Mouse (Mus musculus): ENCODE results near the gene Osbpl6. TPM values are rescaled to one million over a fixed set of nuclear protein-coding genes. Genes with fewer than 3 reads are reported as not detected.

Gene Osbpl6
- polyA plus RNA-seq, 1 experiment from 2014 or later = 17.6 TPM

DNA sequence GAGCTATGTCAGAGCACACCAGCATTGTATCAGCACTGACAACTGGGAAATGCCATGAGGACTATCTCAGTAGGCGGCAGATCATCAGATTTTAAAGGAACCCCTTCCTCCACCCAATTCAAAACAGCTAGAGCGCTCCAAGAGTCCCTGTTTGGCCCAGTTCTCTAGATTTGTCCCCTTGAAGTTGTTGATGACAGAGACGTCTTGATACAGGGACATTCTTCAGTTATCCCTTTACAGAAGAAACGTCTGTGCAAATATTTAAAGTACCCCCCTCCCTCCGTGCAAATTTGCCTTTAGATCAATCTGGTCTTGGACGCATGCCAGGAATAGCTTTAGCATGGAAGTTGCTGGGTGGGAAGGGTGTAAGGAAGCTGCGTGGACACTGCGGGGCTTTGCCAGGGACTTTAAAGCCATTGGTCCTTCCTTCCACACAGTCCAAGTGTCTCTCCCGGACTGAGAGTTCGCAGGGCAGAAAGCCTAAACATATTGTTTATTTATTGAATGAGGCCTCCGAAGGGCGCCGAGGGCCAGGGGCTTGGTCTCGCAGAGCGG, 635 bp upstream of the Osbpl6 start:
- under 1% methylated on average over 15 of the region's 15 CpGs for WGBS
- H3K27me3 ChIP-seq (ENCODE audit: insufficient read depth, low read length) = no peaks in the 10 kb centered on the region
- no peaks in the 10 kb centered on the region for H3K36me3 ChIP-seq (ENCODE audit: insufficient read depth)
- H3K4me1 ChIP-seq (ENCODE audit: insufficient read depth) = no peaks in the 10 kb centered on the region
- H3K4me2 ChIP-seq = peak overlapping the region; percentile 78
- no peaks in the 10 kb centered on the region for H3K9me3 ChIP-seq (ENCODE audit: low read depth, low read length)
- peak overlapping the region; percentile 94 for H3K4me3 ChIP-seq (ENCODE audit: low read depth, low read length)
- ATAC-seq (ENCODE audit: insufficient read depth) (peak; percentile 66), DNase-seq (peak; percentile 76)
- H3K9ac ChIP-seq = peak overlapping the region; percentile 75
- peak overlapping the region; percentile 82 for H3K27ac ChIP-seq (ENCODE audit: low read depth)
- no peak for TF ChIP-seq CTCF (IDR thresholded peaks at IDR 0.05; ENCODE audit: low read depth)

DNA sequence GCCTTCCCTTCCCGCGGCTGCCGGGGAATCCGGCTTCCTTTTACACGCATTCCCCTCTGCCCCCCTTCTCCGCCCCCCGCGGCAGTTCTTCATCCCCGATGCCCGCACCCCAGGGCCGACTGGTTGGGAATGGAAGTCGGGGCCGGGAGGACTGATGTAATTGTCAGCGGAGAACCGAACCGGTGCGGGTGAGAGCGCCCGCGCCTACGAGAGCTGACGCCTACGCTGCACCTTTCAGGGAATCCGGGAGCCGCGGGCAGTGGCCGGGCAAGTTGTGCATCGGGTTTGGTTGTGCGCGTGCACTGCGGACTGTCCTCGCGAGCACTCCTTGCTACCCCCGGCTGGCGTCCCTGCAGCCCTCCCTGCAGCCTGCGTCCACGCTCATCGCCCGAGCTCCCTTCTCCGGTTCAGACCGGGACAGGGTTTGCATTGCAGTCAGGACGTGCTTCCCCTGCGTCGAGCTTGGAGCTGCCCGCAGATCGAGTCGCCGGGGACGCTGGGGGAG, 681 bp downstream of the Osbpl6 start:
- Histone ChIP-seq H3K36me3 (ENCODE audit: insufficient read depth) (no peaks in the 10 kb centered on the region), H3K4me1 (ENCODE audit: insufficient read depth) (no peaks in the 10 kb centered on the region), H3K9me3 (ENCODE audit: low read depth, low read length) (no peaks in the 10 kb centered on the region), H3K4me3 (ENCODE audit: low read depth, low read length) (peak overlapping the region; percentile 94), H3K4me2 (peak overlapping the region; percentile 78), H3K27ac (ENCODE audit: low read depth) (peak overlapping the region; percentile 78), H3K27me3 (ENCODE audit: insufficient read depth, low read length) (no peaks in the 10 kb centered on the region), H3K9ac (peak overlapping the region; percentile 75)
- WGBS = under 1% methylated on average over 44 of the region's 49 CpGs
- DNase-seq (peak; percentile 78), ATAC-seq (ENCODE audit: insufficient read depth) (peak; percentile 59)
- TF ChIP-seq CTCF (IDR thresholded peaks at IDR 0.05; ENCODE audit: low read depth) = 0 out of 2 replicates have a peak, but pooled peaks have one; percentile 1

DNA sequence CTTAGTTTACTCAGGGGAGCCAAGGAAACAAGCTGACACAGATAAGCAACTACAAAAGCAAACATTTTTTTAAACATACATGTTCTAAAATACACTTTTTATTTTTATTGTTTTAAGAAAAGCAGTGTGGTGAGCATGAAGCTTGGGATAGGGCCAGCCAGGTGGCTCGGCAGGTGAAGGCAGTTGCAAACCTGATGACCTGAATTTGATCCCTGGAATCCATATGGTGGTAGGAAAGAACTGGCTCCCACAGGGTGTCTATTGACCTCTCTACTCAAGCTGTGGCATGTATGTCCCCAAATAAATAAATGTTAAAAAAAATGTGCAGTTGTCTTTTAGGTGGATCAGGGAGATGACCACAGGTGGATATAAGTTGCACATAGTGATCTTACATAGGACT, 3.2 kb downstream of the Osbpl6 start:
- H3K27ac ChIP-seq (ENCODE audit: low read depth) = no peak overlapping the region
- WGBS = 64% methylated on average over 1 of the region's 1 CpGs
- H3K9ac ChIP-seq = no peak overlapping the region
- H3K36me3 ChIP-seq (ENCODE audit: insufficient read depth) = no peaks in the 10 kb centered on the region
- no peaks in the 10 kb centered on the region for H3K27me3 ChIP-seq (ENCODE audit: insufficient read depth, low read length)
- H3K9me3 ChIP-seq (ENCODE audit: low read depth, low read length) = no peaks in the 10 kb centered on the region
- H3K4me2 ChIP-seq = no peak overlapping the region
- H3K4me3 ChIP-seq (ENCODE audit: low read depth, low read length) = no peak overlapping the region
- DNase-seq (no peak), ATAC-seq (ENCODE audit: insufficient read depth) (no peak)
- H3K4me1 ChIP-seq (ENCODE audit: insufficient read depth) = no peaks in the 10 kb centered on the region
- no peak for TF ChIP-seq CTCF (IDR thresholded peaks at IDR 0.05; ENCODE audit: low read depth)

DNA sequence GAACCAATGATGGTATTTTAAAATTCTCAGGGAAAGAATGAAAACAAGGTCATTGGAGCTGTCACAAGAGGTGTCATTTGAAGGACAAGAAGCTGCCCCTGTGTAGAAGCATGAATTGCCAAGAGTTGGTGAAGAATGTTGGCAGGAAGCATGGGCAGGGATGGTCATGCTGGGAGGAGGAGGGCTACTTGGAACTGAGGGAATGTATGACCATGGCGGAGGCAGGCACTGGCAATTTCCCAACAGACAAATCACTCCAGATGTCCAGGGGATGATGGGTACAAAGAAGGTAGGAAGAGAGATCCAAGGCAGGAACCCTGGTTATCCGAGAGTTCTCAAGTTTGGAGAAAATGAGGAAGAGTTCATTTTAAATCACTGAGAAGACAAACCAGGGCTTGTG, 3.7 kb downstream of the Osbpl6 start:
- H3K36me3 ChIP-seq (ENCODE audit: insufficient read depth) = no peaks in the 10 kb centered on the region
- no peak for ATAC-seq (ENCODE audit: insufficient read depth)
- no peak overlapping the region for H3K4me3 ChIP-seq (ENCODE audit: low read depth, low read length)
- 92% methylated on average over 2 of the region's 2 CpGs for WGBS
- no peaks in the 10 kb centered on the region for H3K27me3 ChIP-seq (ENCODE audit: insufficient read depth, low read length)
- no peak overlapping the region for H3K27ac ChIP-seq (ENCODE audit: low read depth)
- H3K4me1 ChIP-seq (ENCODE audit: insufficient read depth) = no peaks in the 10 kb centered on the region
- no peak for TF ChIP-seq CTCF (IDR thresholded peaks at IDR 0.05; ENCODE audit: low read depth)
- no peaks in the 10 kb centered on the region for H3K9me3 ChIP-seq (ENCODE audit: low read depth, low read length)
- no peak for DNase-seq
- no peak overlapping the region for H3K4me2 ChIP-seq
- no peak overlapping the region for H3K9ac ChIP-seq

DNA sequence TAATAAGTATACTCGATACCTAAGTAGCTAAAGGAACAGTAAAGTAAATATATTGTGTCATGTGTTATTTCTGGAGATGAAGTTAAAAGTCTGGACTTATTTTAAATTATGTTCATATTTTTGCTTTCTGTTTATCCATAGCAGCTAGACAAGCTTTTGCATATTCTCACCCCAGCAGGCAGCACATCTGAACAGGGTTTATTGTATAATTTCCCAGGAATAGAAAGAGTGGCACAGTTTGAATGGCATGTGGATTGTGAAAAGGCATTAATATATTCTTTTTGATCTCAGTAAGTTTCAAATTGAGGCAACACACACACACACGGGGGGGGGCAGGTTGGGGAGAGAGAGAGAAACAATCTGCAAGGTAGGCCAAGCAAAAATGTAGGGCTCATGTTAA, 6.6 kb downstream of the Osbpl6 start:
- 79% methylated on average over 2 of the region's 2 CpGs for WGBS
- Histone ChIP-seq H3K36me3 (ENCODE audit: insufficient read depth) (no peaks in the 10 kb centered on the region), H3K4me3 (ENCODE audit: low read depth, low read length) (no peak overlapping the region), H3K4me1 (ENCODE audit: insufficient read depth) (no peaks in the 10 kb centered on the region), H3K4me2 (no peak overlapping the region), H3K9ac (no peak overlapping the region), H3K27ac (ENCODE audit: low read depth) (no peak overlapping the region), H3K27me3 (ENCODE audit: insufficient read depth, low read length) (no peaks in the 10 kb centered on the region), H3K9me3 (ENCODE audit: low read depth, low read length) (no peaks in the 10 kb centered on the region)
- ATAC-seq (ENCODE audit: insufficient read depth) (no peak), DNase-seq (no peak)
- TF ChIP-seq CTCF (IDR thresholded peaks at IDR 0.05; ENCODE audit: low read depth) = no peak

DNA sequence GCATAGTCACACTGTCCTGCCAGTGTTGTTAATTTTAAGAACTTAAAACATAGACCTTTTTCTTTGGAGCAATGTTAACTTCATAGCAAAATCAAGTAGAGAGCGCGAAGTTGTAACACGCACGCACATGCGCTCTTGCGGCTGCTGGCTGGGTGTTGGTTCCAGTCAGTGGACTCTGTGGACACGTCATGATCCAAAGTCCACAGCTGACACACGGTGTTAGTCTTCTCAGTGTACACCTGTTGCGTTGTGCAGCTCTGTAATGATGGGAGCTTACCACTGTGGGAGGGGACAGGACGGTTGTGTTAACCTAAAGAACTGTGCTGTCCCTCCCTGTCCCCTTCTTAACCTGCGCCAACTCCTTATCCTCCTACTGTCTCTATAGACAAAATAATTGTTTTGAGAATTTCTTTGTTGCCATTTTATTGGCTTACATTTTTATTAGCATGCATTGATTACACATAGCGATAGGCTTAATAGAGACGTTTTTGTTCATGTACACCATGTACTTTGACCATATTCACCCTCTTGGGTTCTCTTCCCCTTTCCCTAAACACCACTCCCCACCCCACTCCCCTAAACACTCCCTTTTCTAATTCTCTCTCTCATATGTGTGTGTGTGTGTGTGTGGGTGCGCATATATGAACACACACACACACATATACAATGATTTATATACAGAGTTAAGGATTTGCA, 11.3 kb downstream of the Osbpl6 start:
- Histone ChIP-seq H3K36me3 (ENCODE audit: insufficient read depth) (no peaks in the 10 kb centered on the region), H3K4me3 (ENCODE audit: low read depth, low read length) (no peak overlapping the region), H3K9me3 (ENCODE audit: low read depth, low read length) (no peaks in the 10 kb centered on the region), H3K4me2 (no peak overlapping the region), H3K4me1 (ENCODE audit: insufficient read depth) (no peaks in the 10 kb centered on the region), H3K27ac (ENCODE audit: low read depth) (no peak overlapping the region), H3K9ac (no peak overlapping the region), H3K27me3 (ENCODE audit: insufficient read depth, low read length) (no peaks in the 10 kb centered on the region)
- no peak for ATAC-seq (ENCODE audit: insufficient read depth)
- 93% methylated on average over 14 of the region's 14 CpGs for WGBS
- TF ChIP-seq CTCF (IDR thresholded peaks at IDR 0.05; ENCODE audit: low read depth) = no peak
- no peak for DNase-seq

DNA sequence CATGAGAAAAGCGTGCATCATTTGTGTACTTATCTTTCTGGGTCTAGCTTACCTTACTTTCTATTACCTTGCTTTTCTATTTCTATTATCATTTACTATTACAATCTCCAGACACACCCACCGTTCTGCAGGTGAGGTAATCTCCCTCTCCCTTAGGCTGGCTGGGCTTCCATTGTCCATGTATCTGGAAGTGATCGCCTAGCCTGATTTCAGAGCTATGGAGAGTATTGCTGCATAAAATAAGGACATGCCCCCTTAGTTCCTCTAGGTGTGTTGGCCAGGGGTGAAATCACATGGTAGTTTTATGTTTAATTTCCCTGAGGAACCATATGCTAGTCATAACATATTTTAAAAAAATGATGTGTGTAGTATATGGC, 11.8 kb downstream of the Osbpl6 start:
- Histone ChIP-seq H3K4me3 (ENCODE audit: low read depth, low read length) (no peak overlapping the region), H3K4me2 (no peak overlapping the region), H3K4me1 (ENCODE audit: insufficient read depth) (no peaks in the 10 kb centered on the region), H3K9ac (no peak overlapping the region), H3K36me3 (ENCODE audit: insufficient read depth) (no peaks in the 10 kb centered on the region), H3K27me3 (ENCODE audit: insufficient read depth, low read length) (no peaks in the 10 kb centered on the region), H3K27ac (ENCODE audit: low read depth) (no peak overlapping the region), H3K9me3 (ENCODE audit: low read depth, low read length) (no peaks in the 10 kb centered on the region)
- DNase-seq = no peak
- ATAC-seq (ENCODE audit: insufficient read depth) = no peak
- WGBS = 88% methylated on average over 3 of the region's 3 CpGs
- TF ChIP-seq CTCF (IDR thresholded peaks at IDR 0.05; ENCODE audit: low read depth) = no peak

All from lung, embryonic 14.5 days (tissue).